Mouse (Mus musculus) thymus, adult 2 months (tissue): ENCODE data around the gene Krt10.

Experiments used
- CTCF ChIP-seq: fragments of 200-500 bp; IDR thresholded peaks from 2 replicates; pipeline ENCODE4 v1.5.1; 2012; ENCODE audit warnings: mild to moderate bottlenecking, control low read depth, low read length, moderate library complexity, borderline replicate concordance; ENCODE audit not compliant: control insufficient read depth, poor library complexity, insufficient read depth; ENCODE audit errors: extremely low read depth
- POLR2A ChIP-seq: fragments of 200-500 bp; IDR thresholded peaks from 2 replicates; pipeline ENCODE4 v1.6.1; 2012; ENCODE audit warnings: mild to moderate bottlenecking, low read length, control low read depth, moderate library complexity; ENCODE audit not compliant: control insufficient read depth, poor library complexity, insufficient read depth; ENCODE audit errors: extremely low read depth

GRCm38 (mm10) chr11:99413247-99413646, 24.1 kb upstream of the Krt10 start:
- TF ChIP-seq POLR2A (no peak), CTCF (no peak)
